Mouse (Mus musculus): ENCODE data around the gene Slc46a1. TPM values are rescaled to one million over a fixed set of nuclear protein-coding genes. Genes with fewer than 3 reads are reported as not detected.

Slc46a1 gene
- total RNA-seq (2014; rRNA removed) (10.8 and 11.2 TPM in 2 replicates), polyA plus RNA-seq (2015; fragmentation: Nextera tagmentation; extraction: Ambion mirVana) (16.5 and 18.8 TPM in 2 replicates)

DNA sequence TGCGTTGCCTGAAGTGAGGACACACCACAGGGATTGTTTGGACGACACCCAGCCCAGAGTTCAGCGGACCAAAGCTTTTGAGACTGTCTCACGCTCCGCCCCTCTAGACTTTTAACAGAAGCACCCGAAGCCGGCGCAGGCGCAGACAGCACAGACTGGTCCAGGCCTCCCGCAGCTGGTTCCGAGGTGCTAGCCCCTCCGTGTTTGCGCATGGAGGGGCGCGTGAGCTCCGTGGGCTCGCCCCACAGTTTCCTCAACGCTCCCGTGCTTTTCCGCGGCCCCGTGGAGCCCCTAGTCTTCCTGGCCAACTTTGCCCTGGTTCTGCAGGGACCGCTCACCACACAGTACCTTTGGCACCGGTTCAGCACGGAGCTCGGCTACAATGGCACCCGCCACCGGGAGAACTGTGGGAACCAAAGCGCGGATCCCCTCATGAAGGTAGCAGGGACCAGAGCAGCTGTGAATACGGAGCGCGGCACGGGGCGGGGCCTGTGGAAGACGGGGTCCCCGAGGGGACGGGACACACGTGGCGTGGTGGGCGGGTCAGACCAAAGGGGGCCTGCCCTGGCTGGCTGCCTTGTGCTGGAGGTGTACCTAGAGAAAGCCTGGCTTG, at the start of gene Slc46a1:
Gene Slc46a1 (plus strand): TSS at position 130 of the 613 bp plus-strand sequence.
- H3K9ac ChIP-seq, result peak within 1 kb of the TSS; percentile 65
- peak within 1 kb of the TSS; percentile 50 for H3K4me3 ChIP-seq (ENCODE audit: low read depth, low read length)
- peaks cover 11% of the 10 kb centered on the region; the same call in 1 of the 2 replicates for H3K4me1 ChIP-seq (ENCODE audit: insufficient read depth)
- H3K4me2 ChIP-seq (ENCODE audit: low read depth), result peak within 1 kb of the TSS; percentile 66
- ATAC-seq (peak; percentile 93), DNase-seq (peak; percentile 85)
- H3K27me3 ChIP-seq (ENCODE audit: insufficient read depth, low read length), result no peaks in the 10 kb centered on the region
- WGBS, result under 1% methylated on average over 41 of the region's 41 CpGs
- peak within 1 kb of the TSS; percentile 71 for H3K27ac ChIP-seq (ENCODE audit: low read depth, low read length)
- no peaks in the 10 kb centered on the region for H3K36me3 ChIP-seq (ENCODE audit: insufficient read depth)
- H3K9me3 ChIP-seq (ENCODE audit: low read length), result no peaks in the 10 kb centered on the region
- no peak for TF ChIP-seq CTCF (IDR thresholded peaks at IDR 0.05; ENCODE audit: low read depth)

DNA sequence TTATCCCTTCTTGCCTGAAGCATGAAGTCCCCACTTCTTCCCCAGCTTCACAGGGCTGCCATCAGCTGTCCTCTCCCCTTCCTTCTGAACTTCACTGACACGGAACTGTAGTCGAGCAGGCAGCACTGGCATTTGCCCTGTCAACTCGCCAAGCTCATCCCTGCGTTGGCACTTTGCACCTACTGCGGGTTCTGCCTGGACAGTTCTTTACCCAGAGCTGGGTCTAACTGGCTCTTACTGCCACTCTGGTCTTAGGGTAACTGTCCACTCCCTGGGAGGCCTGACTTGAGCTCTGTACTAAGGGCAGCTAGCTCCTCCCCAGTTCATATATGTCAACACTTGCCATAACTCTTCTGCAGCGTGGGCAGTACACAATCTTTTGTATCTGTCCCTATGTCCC, 48.6 kb upstream of the Slc46a1 start:
- Histone ChIP-seq H3K4me2 (ENCODE audit: low read depth) (no peak overlapping the region), H3K4me3 (ENCODE audit: low read depth, low read length) (no peak overlapping the region), H3K9me3 (ENCODE audit: low read length) (no peaks in the 10 kb centered on the region), H3K27me3 (ENCODE audit: insufficient read depth, low read length) (no peaks in the 10 kb centered on the region), H3K36me3 (ENCODE audit: insufficient read depth) (no peaks in the 10 kb centered on the region), H3K4me1 (ENCODE audit: insufficient read depth) (no peaks in the 10 kb centered on the region), H3K9ac (no peak overlapping the region), H3K27ac (ENCODE audit: low read depth, low read length) (no peak overlapping the region)
- no peak for TF ChIP-seq CTCF (IDR thresholded peaks at IDR 0.05; ENCODE audit: low read depth)
- ATAC-seq (no peak), DNase-seq (no peak)
- WGBS, result 87% methylated on average over 6 of the region's 6 CpGs

DNA sequence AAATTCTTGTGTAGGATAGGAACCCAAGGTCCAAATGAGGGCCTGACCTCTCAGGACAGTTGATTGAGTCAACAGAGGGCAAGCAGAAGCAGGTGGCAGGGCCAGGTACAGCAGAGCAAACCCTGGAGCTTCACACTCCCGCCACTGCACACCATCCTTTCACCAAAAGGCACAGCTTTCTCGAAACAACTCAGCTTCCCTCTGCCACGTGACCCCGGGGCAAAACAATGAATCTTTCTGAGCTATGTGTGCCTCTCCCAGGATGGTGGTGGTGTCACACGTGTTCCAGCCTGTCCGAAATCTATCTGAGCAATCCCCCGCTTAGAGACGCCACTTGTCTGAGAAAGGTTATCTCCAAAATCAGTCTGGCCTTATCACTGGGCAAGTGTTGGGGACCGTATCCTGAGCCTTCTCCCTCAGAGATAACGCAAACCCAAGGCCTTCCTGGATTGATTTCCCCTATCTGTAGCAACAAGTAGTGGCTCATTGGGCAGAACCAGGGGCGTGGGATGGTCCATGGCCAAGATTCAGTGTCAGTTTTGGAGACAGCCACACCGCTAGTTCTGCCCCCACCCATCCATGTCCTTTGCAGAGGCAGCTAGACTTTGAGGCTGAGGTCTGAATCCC, 45.1 kb upstream of the Slc46a1 start:
- TF ChIP-seq CTCF (IDR thresholded peaks at IDR 0.05; ENCODE audit: low read depth), result no peak
- Histone ChIP-seq H3K9ac (no peak overlapping the region), H3K27me3 (ENCODE audit: insufficient read depth, low read length) (no peaks in the 10 kb centered on the region), H3K4me3 (ENCODE audit: low read depth, low read length) (no peak overlapping the region), H3K4me1 (ENCODE audit: insufficient read depth) (no peaks in the 10 kb centered on the region), H3K4me2 (ENCODE audit: low read depth) (no peak overlapping the region), H3K9me3 (ENCODE audit: low read length) (no peaks in the 10 kb centered on the region), H3K27ac (ENCODE audit: low read depth, low read length) (no peak overlapping the region), H3K36me3 (ENCODE audit: insufficient read depth) (no peaks in the 10 kb centered on the region)
- no peak for DNase-seq
- WGBS, result 82% methylated on average over 12 of the region's 12 CpGs
- ATAC-seq, result no peak

DNA sequence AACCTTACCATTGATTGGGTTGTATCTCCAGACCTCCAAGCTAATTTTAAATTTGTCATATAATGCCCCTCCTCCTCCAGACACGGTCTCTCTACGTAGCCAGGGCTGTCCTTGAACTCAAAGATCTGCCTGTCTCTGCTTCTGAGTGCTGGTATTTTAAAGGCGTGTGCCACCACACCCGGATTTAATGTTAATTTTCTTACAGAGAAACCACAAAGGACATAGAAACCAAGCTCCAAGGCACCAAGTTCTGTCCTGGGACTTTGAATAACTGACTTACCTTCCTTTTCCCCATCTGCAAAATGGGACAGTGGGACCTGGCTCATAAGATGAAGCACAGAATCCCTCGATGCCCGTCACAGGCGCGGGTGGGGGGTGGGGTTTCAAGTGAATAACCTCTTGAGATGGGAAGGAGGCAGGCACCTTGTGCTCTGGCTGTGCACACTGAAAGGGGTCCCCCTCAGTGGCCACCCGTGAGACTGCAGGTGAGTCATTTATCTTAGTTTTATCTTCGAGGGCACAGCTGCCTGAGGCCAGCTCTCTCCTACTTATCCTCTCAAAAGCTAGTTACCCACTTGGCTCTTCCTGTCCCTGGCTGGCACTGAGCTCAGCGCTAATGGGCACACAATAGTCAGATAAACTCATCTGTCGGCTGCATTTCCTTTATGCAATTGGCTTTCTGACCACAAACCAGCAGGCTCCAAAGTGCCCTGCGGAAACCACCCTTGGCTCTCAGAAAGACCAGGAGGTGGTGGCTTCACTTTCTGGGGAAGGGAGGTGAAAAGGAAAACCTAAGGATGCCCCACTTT, 44.1 kb upstream of the Slc46a1 start:
- no peak overlapping the region for H3K27ac ChIP-seq (ENCODE audit: low read depth, low read length)
- H3K36me3 ChIP-seq (ENCODE audit: insufficient read depth), result no peaks in the 10 kb centered on the region
- ATAC-seq (no peak), DNase-seq (no peak)
- H3K4me3 ChIP-seq (ENCODE audit: low read depth, low read length), result no peak overlapping the region
- TF ChIP-seq CTCF (IDR thresholded peaks at IDR 0.05; ENCODE audit: low read depth), result no peak
- H3K4me1 ChIP-seq (ENCODE audit: insufficient read depth), result no peaks in the 10 kb centered on the region
- H3K9me3 ChIP-seq (ENCODE audit: low read length), result no peaks in the 10 kb centered on the region
- H3K9ac ChIP-seq, result no peak overlapping the region
- no peaks in the 10 kb centered on the region for H3K27me3 ChIP-seq (ENCODE audit: insufficient read depth, low read length)
- 66% methylated on average over 13 of the region's 13 CpGs for whole genome bisulfite sequencing
- no peak overlapping the region for H3K4me2 ChIP-seq (ENCODE audit: low read depth)

DNA sequence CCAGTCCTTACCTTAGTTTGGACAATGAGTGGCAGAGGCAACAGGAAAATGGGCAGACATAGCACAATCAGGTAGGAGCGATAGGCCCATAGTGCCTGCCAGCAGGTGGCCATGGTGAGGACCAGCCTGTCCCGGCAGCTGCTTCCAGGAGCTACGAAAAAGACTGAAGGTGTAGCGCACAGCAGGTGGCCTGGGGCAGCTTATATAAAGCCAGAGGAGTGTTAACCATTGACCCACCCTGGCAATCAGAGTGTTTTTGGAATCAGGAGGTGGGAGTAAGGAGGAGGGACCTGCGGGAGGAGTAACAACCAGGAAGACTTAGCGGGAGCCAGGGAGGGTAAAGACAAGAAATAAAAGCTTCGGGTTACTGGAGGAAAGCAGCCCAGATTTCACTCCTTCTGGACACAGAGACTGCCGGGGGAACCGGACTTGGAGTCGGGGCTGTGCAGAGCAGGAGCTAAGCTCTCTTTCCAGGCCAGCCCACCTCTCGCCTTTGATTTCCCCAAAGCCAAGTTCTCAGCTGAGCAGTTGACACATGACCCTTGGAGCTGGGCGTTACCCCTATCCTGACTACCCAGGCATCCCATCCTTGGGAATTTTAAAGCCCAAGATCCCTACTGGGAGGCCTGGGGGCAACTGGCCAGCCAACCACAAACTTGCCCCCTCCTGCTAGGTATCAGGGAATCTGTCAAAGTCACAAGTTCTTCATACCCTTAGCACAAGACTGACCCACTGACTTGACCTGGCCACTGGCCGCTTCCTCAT, 43.3 kb upstream of the Slc46a1 start, which contains the start of gene Slc13a2:
Gene Slc13a2 (minus strand): TSS at position 163 of the 765 bp plus-strand sequence.
- TF ChIP-seq CTCF (IDR thresholded peaks at IDR 0.05; ENCODE audit: low read depth), result no peak
- no peak for ATAC-seq
- WGBS, result 31% methylated on average over 13 of the region's 13 CpGs

DNA sequence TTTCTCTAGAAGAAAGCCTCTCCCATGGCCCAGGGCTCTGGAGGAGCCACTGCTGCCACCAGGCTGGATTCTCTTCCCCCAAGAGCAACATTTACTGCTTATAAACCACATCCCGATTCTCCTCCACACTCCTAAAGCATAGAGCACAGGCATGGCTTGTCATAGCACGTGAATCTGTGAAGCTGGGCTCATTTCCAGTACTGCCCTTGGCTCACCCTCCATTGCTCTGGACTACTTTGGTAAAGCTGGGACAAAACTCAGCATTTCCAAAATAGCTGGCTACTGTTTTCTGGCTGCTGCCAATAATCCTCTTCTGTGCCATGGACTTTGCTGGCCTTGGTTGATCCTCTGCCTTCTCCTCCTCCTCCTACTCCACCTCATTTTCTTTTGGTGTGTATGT, 41.1 kb upstream of the Slc46a1 start:
- WGBS, result 68% methylated on average over 2 of the region's 2 CpGs

More for the DNA sequence above, 43.3 kb upstream of the Slc46a1 start, which contains the start of gene Slc13a2:
- Histone ChIP-seq H3K4me2 (ENCODE audit: low read depth) (no peak within 1 kb of the TSS), H3K4me1 (ENCODE audit: insufficient read depth) (no peaks in the 10 kb centered on the region), H3K27ac (ENCODE audit: low read depth, low read length) (no peak within 1 kb of the TSS), H3K4me3 (ENCODE audit: low read depth, low read length) (no peak within 1 kb of the TSS), H3K36me3 (ENCODE audit: insufficient read depth) (no peaks in the 10 kb centered on the region), H3K9ac (no peak within 1 kb of the TSS), H3K27me3 (ENCODE audit: insufficient read depth, low read length) (no peaks in the 10 kb centered on the region), H3K9me3 (ENCODE audit: low read length) (no peaks in the 10 kb centered on the region)
- no peak for DNase-seq

More for the DNA sequence above, 41.1 kb upstream of the Slc46a1 start:
- Histone ChIP-seq H3K4me2 (ENCODE audit: low read depth) (no peak overlapping the region), H3K27me3 (ENCODE audit: insufficient read depth, low read length) (no peaks in the 10 kb centered on the region), H3K36me3 (ENCODE audit: insufficient read depth) (no peaks in the 10 kb centered on the region), H3K4me3 (ENCODE audit: low read depth, low read length) (no peak overlapping the region), H3K9ac (no peak overlapping the region), H3K4me1 (ENCODE audit: insufficient read depth) (no peaks in the 10 kb centered on the region), H3K9me3 (ENCODE audit: low read length) (no peaks in the 10 kb centered on the region), H3K27ac (ENCODE audit: low read depth, low read length) (no peak overlapping the region)
- no peak for TF ChIP-seq CTCF (IDR thresholded peaks at IDR 0.05; ENCODE audit: low read depth)
- DNase-seq (peak; percentile 18), ATAC-seq (no peak)

Measured in forebrain, postnatal 0 days (tissue).